Mouse (Mus musculus) megakaryocyte, embryonic 14.5 days (primary cell): Measurements from ENCODE around the gene Shq1. TPM values are rescaled to one million over a fixed set of nuclear protein-coding genes. Genes with fewer than 3 reads are reported as not detected.

Experiments
- H3K27me3 ChIP-seq: replicated peaks from 2 replicates; pipeline ENCODE3; 2012; ENCODE audit warnings: inconsistent platforms
- H3K36me3 ChIP-seq: replicated peaks from 2 replicates; pipeline ENCODE3; 2012; ENCODE audit warnings: low read length, inconsistent platforms, mixed read lengths
- H3K4me1 ChIP-seq: 2 replicates; pipeline ENCODE4 v1.6.1; 2012; ENCODE audit warnings: inconsistent platforms
- H3K4me3 ChIP-seq: replicated peaks from 2 replicates; pipeline ENCODE3; 2012; ENCODE audit warnings: moderate library complexity, mild to moderate bottlenecking, inconsistent platforms
- H3K9me3 ChIP-seq: 2 replicates; pipeline ENCODE4 v1.6.1; 2012; ENCODE audit warnings: inconsistent platforms
- FLI1 ChIP-seq: IDR thresholded peaks from 2 replicates; pipeline ENCODE4 v1.6.1; 2012; ENCODE audit warnings: low read length, inconsistent platforms, mixed read lengths
- GATA1 ChIP-seq: IDR thresholded peaks from 3 replicates; pipeline ENCODE4 v1.6.1; 2012; ENCODE audit warnings: mixed read lengths, low read length, inconsistent platforms, borderline replicate concordance
- polyA plus RNA-seq: library from polyadenylated mRNA; stranded (reverse); fragments of >175 nt; gene quantifications from 2 replicates; pipeline ENCODE4 v1.2.3, GENCODE M21; 2012; ENCODE audit warnings: low replicate concordance; ENCODE audit not compliant: insufficient read depth

Shq1 gene
- polyA plus RNA-seq, 1 experiment, result 9.3 TPM

DNA sequence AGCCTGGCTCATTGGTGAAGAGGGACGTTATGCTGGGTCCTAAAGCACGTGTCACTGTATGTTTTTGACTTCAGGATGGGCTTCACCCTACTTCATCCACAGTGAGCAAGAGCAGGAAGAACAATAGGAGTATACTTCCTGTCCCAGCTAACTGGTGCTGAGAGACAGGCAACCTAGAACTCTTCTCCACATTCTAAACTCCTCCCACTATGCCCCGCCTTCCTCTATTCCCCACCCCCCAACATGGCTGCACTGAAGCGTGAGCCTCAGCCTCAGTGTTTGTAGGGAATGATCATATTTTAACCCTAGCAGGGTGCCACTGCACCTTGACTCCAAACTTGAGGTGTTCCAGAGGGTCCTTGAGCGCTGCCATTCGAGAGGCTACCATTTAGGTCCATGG is 143.8 kb downstream of the Shq1 start:
- Histone ChIP-seq H3K4me3 (no peak overlapping the region), H3K36me3 (no peaks in the 10 kb centered on the region), H3K27me3 (peaks cover 35% of the 10 kb centered on the region), H3K4me1 (peaks cover 11% of the 10 kb centered on the region), H3K9me3 (peaks cover 5% of the 10 kb centered on the region; the same call in 1 of the 2 replicates)
- TF ChIP-seq FLI1, result no peak
- no peak for TF ChIP-seq GATA1

DNA sequence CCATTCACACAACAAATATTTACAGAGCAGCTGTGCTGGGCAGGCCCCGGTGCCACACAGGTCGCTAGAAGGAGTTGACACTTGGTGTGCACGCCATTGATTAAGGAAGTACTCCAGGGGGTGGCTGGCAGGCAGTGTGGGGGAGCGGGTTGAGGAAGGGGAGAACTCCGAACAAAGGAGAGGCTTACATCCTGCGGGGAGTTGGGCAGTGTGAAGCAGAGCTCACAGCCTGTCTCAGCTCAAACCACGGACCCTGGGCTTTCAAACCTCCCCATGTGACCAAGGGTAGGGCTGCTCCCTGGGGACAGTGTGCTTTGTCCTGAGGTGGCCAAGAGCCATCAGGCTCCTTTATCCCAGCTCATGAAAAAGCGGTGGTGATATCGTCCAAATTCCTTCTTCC is 144.9 kb downstream of the Shq1 start:
- H3K9me3 ChIP-seq, result peaks cover 5% of the 10 kb centered on the region; the same call in 1 of the 2 replicates
- no peaks in the 10 kb centered on the region for H3K36me3 ChIP-seq
- peaks cover 11% of the 10 kb centered on the region for H3K4me1 ChIP-seq
- no peak for TF ChIP-seq FLI1
- no peak for TF ChIP-seq GATA1
- no peak overlapping the region for H3K4me3 ChIP-seq
- peaks cover 37% of the 10 kb centered on the region for H3K27me3 ChIP-seq

DNA sequence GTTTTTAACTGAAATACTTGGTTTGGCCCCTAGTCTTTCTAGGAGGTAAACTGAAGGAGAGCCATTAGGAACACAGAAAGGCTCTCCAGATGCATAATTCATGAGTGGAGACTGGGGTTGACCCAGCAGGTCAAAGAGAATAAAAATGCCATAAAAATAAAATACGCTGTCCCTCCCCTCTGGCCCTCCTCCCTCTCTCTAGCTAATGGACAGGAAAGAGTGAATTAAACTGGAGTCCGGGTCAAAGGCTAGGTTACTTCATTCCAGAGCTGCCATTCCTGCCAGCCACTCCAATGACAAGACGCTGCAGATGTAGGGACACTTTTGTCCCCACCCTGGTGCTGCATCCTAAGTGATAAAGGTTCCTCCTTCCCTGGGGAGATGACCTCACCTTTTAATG is 145.5 kb downstream of the Shq1 start:
- Histone ChIP-seq H3K36me3 (no peaks in the 10 kb centered on the region), H3K27me3 (peaks cover 37% of the 10 kb centered on the region), H3K4me3 (no peak overlapping the region), H3K4me1 (peaks cover 11% of the 10 kb centered on the region), H3K9me3 (peaks cover 5% of the 10 kb centered on the region; the same call in 1 of the 2 replicates)
- TF ChIP-seq FLI1 (no peak), GATA1 (no peak)

DNA sequence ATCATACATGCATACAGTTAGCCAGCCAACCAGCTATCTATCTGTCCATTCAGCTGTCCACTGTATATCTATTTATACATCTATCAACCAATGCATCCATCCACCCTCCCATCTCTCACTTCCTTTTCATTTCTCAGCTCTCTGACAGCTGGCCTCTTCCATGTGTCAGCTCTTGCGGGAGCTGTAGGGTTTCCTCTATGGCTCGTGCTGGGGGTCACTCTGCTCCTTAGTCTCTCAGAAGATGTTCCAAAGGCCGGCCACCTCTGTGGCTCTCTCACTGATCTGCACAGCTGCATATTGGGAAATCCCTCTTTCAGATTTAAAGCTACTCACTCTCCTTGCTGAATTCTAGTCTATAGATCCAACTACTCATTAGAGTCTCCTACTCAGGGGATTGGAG is 148.5 kb downstream of the Shq1 start:
- Histone ChIP-seq H3K4me1 (peaks cover 3% of the 10 kb centered on the region; the same call in 1 of the 2 replicates), H3K9me3 (peaks cover 3% of the 10 kb centered on the region; the same call in 1 of the 2 replicates), H3K27me3 (peaks cover 46% of the 10 kb centered on the region), H3K36me3 (no peaks in the 10 kb centered on the region), H3K4me3 (no peak overlapping the region)
- TF ChIP-seq GATA1, result no peak

- H3K4me1 ChIP-seq, result peaks cover 3% of the 10 kb centered on the region; the same call in 1 of the 2 replicates
- no peak overlapping the region for H3K4me3 ChIP-seq
- TF ChIP-seq FLI1, result no peak
- no peak for TF ChIP-seq GATA1
- peaks cover 47% of the 10 kb centered on the region for H3K27me3 ChIP-seq
- no peaks in the 10 kb centered on the region for H3K36me3 ChIP-seq
- no peaks in the 10 kb centered on the region for H3K9me3 ChIP-seq
Observed at GRCm38 (mm10) chr6:100521615-100522398, 149.2 kb downstream of the Shq1 start.

GRCm38 (mm10) chr6:100520558-100521099 is 150.3 kb downstream of the Shq1 start:
- Histone ChIP-seq H3K9me3 (no peaks in the 10 kb centered on the region; the same call in 1 of the 2 replicates), H3K4me3 (no peak overlapping the region), H3K27me3 (peaks cover 41% of the 10 kb centered on the region), H3K4me1 (no peaks in the 10 kb centered on the region), H3K36me3 (no peaks in the 10 kb centered on the region)
- TF ChIP-seq GATA1 (no peak), FLI1 (no peak)

GRCm38 (mm10) chr6:100519837-100520236 is 151.1 kb downstream of the Shq1 start:
- H3K27me3 ChIP-seq, result peaks cover 39% of the 10 kb centered on the region
- no peaks in the 10 kb centered on the region for H3K36me3 ChIP-seq
- H3K9me3 ChIP-seq, result no peaks in the 10 kb centered on the region; the same call in 1 of the 2 replicates
- no peaks in the 10 kb centered on the region for H3K4me1 ChIP-seq
- H3K4me3 ChIP-seq, result no peak overlapping the region
- TF ChIP-seq FLI1 (no peak), GATA1 (no peak)

Other genes with a start within 250 kb of the Shq1 start
- 0.02 TPM in 1 of 2 replicates, not detected in the other for gene Gxylt2, start 33.6 kb upstream of the Shq1 start, polyA plus RNA-seq
- gene Ppp4r2, start 162.5 kb upstream of the Shq1 start, polyA plus RNA-seq, result 3.3 and 32.5 TPM in 2 replicates